Mouse (Mus musculus) lung, embryonic 14.5 days (tissue): ENCODE results near the gene Tmem236. TPM values are rescaled to one million over a fixed set of nuclear protein-coding genes. Genes with fewer than 3 reads are reported as not detected.
A peak's percentile ranks its signal among the peaks of the same experiment; 100 is the strongest.

ENCODE experiments used
- ATAC-seq: fragments of 200-750 bp; cut with Nextera tagmentation; 2 replicates; pipeline ENCODE4 v1.8.0; 2017; ENCODE audit warnings: mild to moderate bottlenecking, moderate TSS enrichment, moderate library complexity; ENCODE audit not compliant: insufficient read depth
- DNase-seq: peaks from one replicate; pipeline ENCODE4 v3.0.0-alpha.2; 2015
- H3K27ac ChIP-seq: fragments of 300-500 bp; sonication (generic); 2 replicates; pipeline ENCODE4 v1.5.1; 2014; ENCODE audit warnings: low read depth, mild to moderate bottlenecking, moderate library complexity
- H3K27me3 ChIP-seq: fragments of 300-500 bp; sonication (generic); 2 replicates; pipeline ENCODE4 v1.6.1; 2014; ENCODE audit warnings: low read length, control low read depth; ENCODE audit not compliant: insufficient read depth
- H3K36me3 ChIP-seq: fragments of 300-500 bp; sonication (generic); 2 replicates; pipeline ENCODE4 v1.6.1; 2014; ENCODE audit warnings: control low read depth; ENCODE audit not compliant: insufficient read depth
- H3K4me1 ChIP-seq: fragments of 300-500 bp; sonication (generic); 2 replicates; pipeline ENCODE4 v1.6.1; 2014; ENCODE audit warnings: antibody characterized with exemption, control low read depth; ENCODE audit not compliant: insufficient read depth
- H3K4me2 ChIP-seq: fragments of 300-500 bp; sonication (generic); 2 replicates; pipeline ENCODE4 v1.6.1; 2014; ENCODE audit warnings: mild to moderate bottlenecking
- H3K4me3 ChIP-seq: fragments of 300-500 bp; sonication (generic); 2 replicates; pipeline ENCODE4 v1.5.1; 2014; ENCODE audit warnings: low read depth, low read length
- H3K9ac ChIP-seq: fragments of 300-500 bp; sonication (generic); 2 replicates; pipeline ENCODE4 v1.6.1; 2014
- H3K9me3 ChIP-seq: fragments of 300-500 bp; sonication (generic); 2 replicates; pipeline ENCODE4 v1.6.1; 2016; ENCODE audit warnings: low read depth, low read length, control low read depth
- CTCF ChIP-seq: IDR thresholded peaks from 2 replicates; pipeline ENCODE4 v1.5.1; 2016; ENCODE audit warnings: antibody characterized with exemption, low read depth
- whole genome bisulfite sequencing: fragments of 180-500 bp; shearing (Covaris S2); extraction: QIAGEN DNeasy Blood & Tissue Kit; methylation state at CpG from one replicate; pipeline ENCODE4 v1.1.7; 2014; 5-methylcytosine and 5-hydroxymethylcytosine counted together
- microRNA counts: library from miRNA; unstranded; fragments of <30 nt; microRNA quantifications from one replicate; lab custom pipeline; 2016
- microRNA-seq: library from miRNA; unstranded; fragments of <30 nt; microRNA quantifications from one replicate; pipeline ENCODE4, GENCODE M21; 2016; ENCODE audit warnings: borderline number of aligned reads
- polyA plus RNA-seq: library from polyadenylated mRNA; unstranded; fragments of >200 nt; fragmentation: Nextera tagmentation; extraction: Ambion mirVana; gene quantifications from 2 replicates; pipeline ENCODE4 v1.2.1, GENCODE M21; 2014

The Tmem236 gene
- polyA plus RNA-seq, 1 experiment from 2014 or later, result not detected

DNA sequence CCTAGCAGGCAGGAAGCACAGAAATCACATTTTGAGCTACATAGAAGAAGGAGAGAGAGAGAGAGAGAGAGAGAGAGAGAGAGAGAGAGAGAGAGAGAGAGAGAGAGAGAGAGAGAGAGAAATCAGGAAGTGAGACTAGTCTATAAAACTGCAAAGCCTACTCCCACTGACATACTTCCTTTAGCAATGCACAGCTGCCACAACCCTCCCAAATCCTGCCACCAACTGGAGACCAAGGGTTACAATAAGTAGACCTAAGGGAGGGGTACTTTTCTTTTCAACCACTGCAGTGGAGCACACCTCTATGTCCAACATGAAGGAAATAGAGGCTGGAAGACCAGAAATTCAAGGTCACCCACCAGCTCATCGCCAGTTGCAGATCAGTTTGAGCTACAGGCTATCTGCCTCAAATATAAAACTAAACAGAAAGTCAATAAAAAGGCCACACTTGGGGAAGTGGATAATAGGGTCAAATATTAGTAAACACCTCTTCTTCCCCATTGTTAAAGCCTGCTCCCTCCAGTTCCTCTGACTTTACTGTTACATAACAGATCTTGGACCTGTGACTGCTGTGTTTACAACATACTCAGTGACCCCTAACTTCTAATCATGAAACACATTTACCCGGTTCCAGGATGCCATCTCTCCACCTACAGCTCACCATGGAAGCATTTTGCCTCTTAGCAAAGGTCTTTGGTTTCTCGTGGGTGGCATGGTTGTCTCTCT lies 75.7 kb downstream of the Tmem236 start:
- ATAC-seq, result no peak
- H3K4me3 ChIP-seq, result no peak overlapping the region

DNA sequence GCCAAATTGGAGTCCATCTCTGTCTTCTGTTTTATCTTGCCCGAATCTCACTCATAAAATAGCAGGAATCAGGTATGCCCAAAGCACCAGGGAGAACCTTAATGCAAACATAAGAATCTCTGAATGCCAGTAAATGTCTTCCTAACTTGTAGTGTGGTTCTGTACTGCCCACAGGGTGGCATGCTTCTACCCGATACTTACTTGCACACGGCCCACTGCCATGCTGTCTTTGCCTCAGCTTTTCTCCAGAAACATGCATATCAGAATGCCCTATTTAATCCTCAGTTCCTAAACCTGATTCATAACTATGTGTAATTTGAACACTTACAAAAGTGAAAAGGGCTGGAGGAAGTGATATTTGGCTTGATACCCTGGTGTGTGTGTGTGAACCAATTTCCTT lies 77.6 kb downstream of the Tmem236 start:
- WGBS, result 80% methylated on average over 3 of the region's 3 CpGs
- H3K4me2 ChIP-seq, result no peak overlapping the region
- H3K36me3 ChIP-seq, result no peaks in the 10 kb centered on the region
- no peaks in the 10 kb centered on the region for H3K4me1 ChIP-seq
- H3K27ac ChIP-seq, result no peak overlapping the region
- H3K27me3 ChIP-seq, result no peaks in the 10 kb centered on the region
- DNase-seq (no peak), ATAC-seq (no peak)
- H3K4me3 ChIP-seq, result no peak overlapping the region
- H3K9ac ChIP-seq, result no peak overlapping the region
- H3K9me3 ChIP-seq, result no peaks in the 10 kb centered on the region
- no peak for TF ChIP-seq CTCF

More for the DNA sequence above, 75.7 kb downstream of the Tmem236 start:
- no peaks in the 10 kb centered on the region for H3K27me3 ChIP-seq
- no peak overlapping the region for H3K27ac ChIP-seq
- TF ChIP-seq CTCF, result no peak
- no peaks in the 10 kb centered on the region for H3K9me3 ChIP-seq
- DNase-seq, result no peak
- WGBS, result 68% methylated on average over 3 of the region's 3 CpGs
- H3K4me1 ChIP-seq, result no peaks in the 10 kb centered on the region
- no peak overlapping the region for H3K4me2 ChIP-seq
- H3K9ac ChIP-seq, result no peak overlapping the region
- no peaks in the 10 kb centered on the region for H3K36me3 ChIP-seq

DNA sequence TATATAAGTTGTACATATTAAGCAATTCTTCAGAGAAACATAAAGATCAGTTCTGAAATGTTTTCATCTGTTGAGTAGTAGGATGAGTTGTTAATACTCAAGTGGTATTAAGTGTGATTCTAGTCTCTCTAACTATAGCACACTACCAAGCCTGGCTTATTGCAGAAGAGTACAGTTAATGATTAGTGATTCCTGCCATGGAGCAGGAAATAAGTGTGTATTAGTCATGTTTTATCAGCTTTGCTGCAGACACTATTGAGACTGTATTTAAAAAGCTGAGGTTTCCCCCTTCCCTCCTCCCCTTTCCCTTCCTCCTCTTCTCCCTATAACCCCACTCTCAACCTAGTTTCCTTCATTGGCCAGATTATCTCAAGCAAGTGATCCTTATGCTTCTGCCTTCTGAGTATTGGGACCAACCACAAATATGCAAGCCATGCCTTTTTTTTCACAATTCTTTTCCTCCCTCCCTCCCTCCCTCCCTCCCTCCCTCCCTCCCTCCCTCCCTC lies 84.1 kb downstream of the Tmem236 start:
- H3K27me3 ChIP-seq, result no peaks in the 10 kb centered on the region
- no peak for TF ChIP-seq CTCF
- no peak overlapping the region for H3K4me2 ChIP-seq
- no peaks in the 10 kb centered on the region for H3K9me3 ChIP-seq
- DNase-seq (no peak), ATAC-seq (no peak)
- no peaks in the 10 kb centered on the region for H3K4me1 ChIP-seq
- H3K9ac ChIP-seq, result no peak overlapping the region
- H3K4me3 ChIP-seq, result no peak overlapping the region
- no peak overlapping the region for H3K27ac ChIP-seq
- H3K36me3 ChIP-seq, result no peaks in the 10 kb centered on the region

DNA sequence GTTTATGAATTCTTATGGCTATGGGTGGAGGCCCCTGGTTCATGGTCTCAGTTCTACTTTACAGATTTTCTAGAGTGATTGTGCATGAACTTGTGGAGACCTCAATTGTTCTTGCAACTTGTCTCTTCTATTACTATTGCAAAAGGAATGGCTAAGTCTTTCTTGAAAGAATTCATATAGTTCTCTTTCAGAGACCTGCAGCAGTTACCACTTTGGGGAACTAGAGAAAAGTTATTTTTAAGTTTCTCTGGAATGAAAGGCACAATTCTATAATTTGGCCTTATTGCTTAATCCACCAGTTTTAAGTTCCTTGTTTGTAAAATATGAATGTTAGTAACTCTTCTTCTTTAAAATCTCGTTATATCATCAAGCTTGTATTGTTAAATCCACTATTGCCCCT lies 87.8 kb downstream of the Tmem236 start:
- Histone ChIP-seq H3K4me2 (no peak overlapping the region), H3K27ac (no peak overlapping the region), H3K36me3 (no peaks in the 10 kb centered on the region), H3K4me3 (no peak overlapping the region), H3K27me3 (no peaks in the 10 kb centered on the region), H3K4me1 (no peaks in the 10 kb centered on the region), H3K9me3 (no peaks in the 10 kb centered on the region), H3K9ac (no peak overlapping the region)
- 69% methylated on average over 1 of the region's 1 CpGs for WGBS
- ATAC-seq (no peak), DNase-seq (no peak)
- no peak for TF ChIP-seq CTCF

DNA sequence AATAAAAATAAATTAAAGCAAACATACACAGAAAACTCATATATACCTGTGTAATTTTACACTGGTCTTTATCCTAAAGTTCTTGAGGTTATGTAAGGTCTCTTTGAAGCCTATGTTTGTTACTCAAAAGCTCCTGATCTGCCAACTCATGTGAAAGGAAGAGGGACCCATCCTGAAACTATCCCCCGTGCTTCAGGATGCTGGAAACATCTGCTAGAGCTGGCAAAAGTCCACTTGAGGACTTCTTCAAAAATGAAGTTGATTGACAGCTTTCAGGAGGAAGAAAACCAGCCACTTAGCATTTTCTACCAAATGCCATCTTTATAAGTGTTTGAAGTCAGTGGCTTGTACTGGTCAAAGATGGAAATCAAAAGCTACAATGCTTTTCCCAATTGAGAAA lies 94.8 kb downstream of the Tmem236 start:
- Histone ChIP-seq H3K27ac (no peak overlapping the region), H3K4me1 (no peaks in the 10 kb centered on the region), H3K9me3 (no peaks in the 10 kb centered on the region), H3K4me3 (no peak overlapping the region), H3K27me3 (no peaks in the 10 kb centered on the region), H3K9ac (no peak overlapping the region), H3K36me3 (no peaks in the 10 kb centered on the region), H3K4me2 (no peak overlapping the region)
- 40% methylated on average over 1 of the region's 1 CpGs for WGBS
- ATAC-seq (no peak), DNase-seq (no peak)
- no peak for TF ChIP-seq CTCF

MicroRNAs encoded within 50 kb of the gene (microRNA counts, 519-probe panel; counts per million panel counts)
- 30.5 counts per million for microRNA mmu-miR-511 (lab: Ali Mortazavi, UCI)

Small RNA genes within 50 kb of the gene (microRNA-seq; reads per million reads assigned to microRNA genes)
- gene Mir511, result 6.7 reads per million, percentile 21 among the genes with 10 or more reads in this experiment

Other genes starting within 250 kb of the Tmem236 start
- gene Hacd1, start 118.4 kb upstream of the Tmem236 start, polyA plus RNA-seq, result 92.3 and 94.1 TPM in 2 replicates
- gene Stam, start 100.4 kb upstream of the Tmem236 start, polyA plus RNA-seq, result 72.2 and 80.2 TPM in 2 replicates
- 7.8 and 8.7 TPM in 2 replicates for gene Mrc1, start 54.9 kb downstream of the Tmem236 start, polyA plus RNA-seq
- gene Slc39a12, start 213.8 kb downstream of the Tmem236 start, polyA plus RNA-seq, result 0.09 and 0.11 TPM in 2 replicates